Mouse (Mus musculus) thymus, postnatal 25 days (tissue): ENCODE data around the gene Tmem143.
A peak's percentile ranks its signal among the peaks of the same experiment; 100 is the strongest.
"Not testable (repeated sequence)": the region's sequence is repeated elsewhere in the genome, so short reads cannot be mapped to it uniquely, and the experiment has no call there.

Source experiments
- DNase-seq: peaks from one replicate; pipeline ENCODE4 v3.0.0; 2022

The Tmem143 gene

DNA sequence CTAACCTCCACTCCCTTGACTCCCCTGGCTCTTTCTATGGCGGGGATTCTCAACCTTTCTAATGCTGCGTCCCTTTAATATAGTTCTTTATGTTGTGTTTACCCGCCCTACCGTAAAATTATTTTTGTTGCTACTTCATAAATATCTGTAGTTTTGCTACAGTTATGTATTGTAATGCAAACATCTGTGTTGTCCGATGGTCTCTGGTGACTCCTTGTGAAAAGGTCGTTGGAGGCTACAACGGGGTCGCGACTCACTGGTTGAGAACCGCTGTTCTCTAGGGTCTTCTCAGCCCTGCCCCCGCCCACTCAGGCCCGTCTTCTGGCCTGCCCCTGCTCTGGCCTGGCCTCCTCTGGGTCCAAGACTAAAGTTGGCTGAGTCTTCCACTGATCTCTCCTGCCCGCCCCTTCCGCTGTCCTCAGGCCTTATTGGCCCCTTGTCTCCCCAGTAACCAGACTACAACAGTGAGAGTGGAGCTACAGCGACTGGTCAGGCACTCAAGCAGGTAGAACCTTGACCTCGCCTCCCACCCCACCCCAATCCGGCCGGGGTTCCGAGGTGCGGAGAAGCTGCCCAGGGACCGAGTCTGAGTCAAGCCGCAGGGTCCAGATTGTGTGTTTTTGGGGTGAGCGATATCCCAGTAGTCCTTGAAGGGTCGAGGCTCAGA lies 27.2 kb downstream of the Tmem143 start, which contains the start of gene Ccdc114:
Gene Ccdc114 (plus strand): TSS at position 311 of the 667 bp plus-strand sequence.
- no peak for DNase-seq

DNA sequence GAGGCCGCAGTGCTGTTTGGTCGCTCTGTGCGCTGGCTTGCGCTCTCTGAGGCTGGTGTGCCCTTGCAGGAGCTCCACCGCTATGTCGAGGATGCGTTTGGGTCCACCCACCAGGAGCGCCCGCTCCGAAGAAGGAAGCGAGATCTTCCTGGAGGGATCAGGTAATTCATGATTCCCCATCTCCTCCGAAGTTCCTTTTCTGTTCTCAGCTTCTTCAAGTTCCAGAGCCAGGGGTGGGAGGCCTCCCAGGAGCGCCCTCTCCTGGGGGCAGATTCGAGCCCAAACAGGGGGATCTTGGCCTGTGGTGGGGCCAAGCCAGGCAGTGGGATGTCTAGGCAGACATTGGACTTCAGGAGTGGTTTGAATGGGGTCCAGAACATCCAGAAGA lies 27.7 kb downstream of the Tmem143 start:
- peak; percentile 76 for DNase-seq

- no peak for DNase-seq
Measured at GRCm38 (mm10) chr7:45928626-45929295, 32.0 kb downstream of the Tmem143 start.

DNA sequence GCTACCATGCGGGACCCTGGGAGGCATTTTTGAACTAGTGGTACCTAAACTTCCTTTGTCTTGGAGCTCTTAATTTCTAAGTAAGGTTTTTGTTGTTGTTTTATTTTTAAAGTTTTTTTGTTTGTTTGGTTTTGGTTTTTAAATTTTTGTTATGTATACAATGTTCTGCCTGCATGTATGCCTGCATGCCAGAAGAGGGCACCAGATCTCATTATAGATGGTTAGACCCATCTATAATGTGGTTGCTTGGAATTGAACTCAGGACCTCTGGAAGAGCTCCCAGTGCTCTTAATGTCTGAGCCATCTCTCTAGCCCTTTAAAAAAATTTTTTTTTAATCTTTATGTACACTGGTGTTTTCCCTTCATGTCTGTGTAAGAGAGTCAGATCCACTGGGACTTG lies 32.9 kb downstream of the Tmem143 start:
- no peak for DNase-seq

- DNase-seq, result not testable (repeated sequence)
Measured at GRCm38 (mm10) chr7:45933766-45934165, 37.0 kb downstream of the Tmem143 start.

DNA sequence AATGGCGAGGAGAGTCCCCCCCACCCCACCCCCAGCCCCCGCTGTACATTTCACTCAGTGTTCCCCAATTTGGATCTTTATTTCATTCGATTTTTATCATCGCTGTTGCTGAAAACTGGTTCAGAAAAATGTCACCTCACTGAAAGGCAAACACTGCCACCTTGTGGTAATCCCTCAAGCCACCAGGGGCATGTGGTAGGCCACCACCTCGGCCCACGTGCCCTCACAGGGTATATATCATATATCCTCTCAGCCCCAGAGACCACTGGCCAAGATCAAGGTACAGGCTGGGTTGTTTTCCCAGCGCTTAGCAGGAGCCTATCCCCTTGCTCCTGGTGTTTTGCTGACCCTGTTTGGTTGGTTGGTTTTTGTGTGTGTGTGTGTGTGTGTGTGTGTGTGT lies 38.4 kb downstream of the Tmem143 start:
- DNase-seq, result peak; percentile 80

- no peak for DNase-seq
Measured at GRCm38 (mm10) chr7:45939836-45940235, 43.1 kb downstream of the Tmem143 start.

GRCm38 (mm10) chr7:45941986-45942385 lies 45.2 kb downstream of the Tmem143 start:
- no peak for DNase-seq

GRCm38 (mm10) chr7:45943280-45943679 lies 46.5 kb downstream of the Tmem143 start:
- DNase-seq, result peak; percentile 22

DNA sequence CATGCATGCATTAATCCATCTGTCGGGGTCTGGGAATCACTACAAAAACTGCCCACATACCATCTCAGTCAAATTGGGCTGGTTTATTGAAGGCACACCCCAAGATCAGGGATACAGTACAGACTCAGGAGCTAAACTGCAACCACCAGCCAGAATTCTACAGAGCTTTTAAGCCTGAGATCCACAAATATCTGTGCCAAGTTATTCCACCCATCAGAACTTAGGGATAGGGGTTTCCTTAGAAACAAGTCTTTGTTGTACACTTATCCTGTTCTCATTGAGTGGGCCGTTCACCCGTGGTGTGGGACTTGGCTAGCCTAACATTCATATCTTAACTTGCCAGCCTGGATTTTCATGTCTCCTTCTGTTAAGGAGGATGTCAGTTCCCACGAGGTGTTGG lies 52.3 kb downstream of the Tmem143 start:
- DNase-seq, result no peak

DNA sequence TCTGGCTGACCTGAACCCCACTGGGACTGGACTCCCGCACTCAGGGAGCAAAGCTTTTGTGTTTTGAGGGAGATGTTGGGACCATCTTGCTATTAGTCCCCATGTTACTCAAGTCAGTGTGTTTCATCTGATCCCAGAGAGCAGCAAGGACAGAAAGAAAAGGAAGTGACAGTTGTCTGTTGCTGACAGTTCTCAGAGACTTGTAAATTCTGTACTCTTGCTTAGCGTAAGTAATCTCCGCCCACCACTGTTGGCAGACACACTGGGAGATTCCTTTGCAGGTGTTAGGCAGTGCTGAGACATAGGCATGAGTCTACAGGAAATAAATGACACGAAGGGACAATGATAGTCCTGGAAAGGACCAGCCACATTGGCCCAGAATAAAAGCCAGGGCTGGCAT lies 59.9 kb downstream of the Tmem143 start:
- no peak for DNase-seq
